Mouse (Mus musculus): ENCODE data around the gene Ccdc183. TPM values are rescaled to one million over a fixed set of nuclear protein-coding genes. Genes with fewer than 3 reads are reported as not detected.

Gene Ccdc183
- not detected for total RNA-seq (2021)
- long read RNA-seq, experiment 1 = 0 reads
- long read RNA-seq, experiment 2 = 0 reads

DNA sequence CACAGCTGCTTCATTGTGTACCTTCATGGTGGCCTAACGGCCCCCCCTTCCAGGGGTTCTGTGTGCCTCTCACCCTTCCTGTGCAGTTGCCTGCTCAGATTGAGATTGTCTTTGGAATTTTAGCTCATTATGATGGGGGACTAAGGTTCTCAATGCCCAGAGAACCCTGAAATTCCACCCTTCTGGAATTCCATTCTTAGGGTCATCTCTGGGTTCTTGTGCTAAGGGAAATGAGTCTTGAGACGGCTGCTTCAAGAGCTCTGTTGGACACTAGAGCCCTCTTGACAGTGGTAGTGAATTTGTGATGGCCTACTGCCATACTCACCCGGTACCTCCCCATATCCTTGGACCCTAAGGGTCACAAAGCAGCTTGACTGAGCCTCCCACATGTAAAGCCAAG is at the start of gene Ccdc183:
Gene Ccdc183 (minus strand): TSS at position 101 of the 400 bp plus-strand sequence.
- no peak for DNase-seq
- intact Hi-C loops (cut with DNase I) = no loop called here

GRCm38 (mm10) chr2:25666516-25666915 is 49.0 kb upstream of the Ccdc183 start:
- no peak for DNase-seq
- intact Hi-C loops (cut with DNase I) = no loop called here

DNA sequence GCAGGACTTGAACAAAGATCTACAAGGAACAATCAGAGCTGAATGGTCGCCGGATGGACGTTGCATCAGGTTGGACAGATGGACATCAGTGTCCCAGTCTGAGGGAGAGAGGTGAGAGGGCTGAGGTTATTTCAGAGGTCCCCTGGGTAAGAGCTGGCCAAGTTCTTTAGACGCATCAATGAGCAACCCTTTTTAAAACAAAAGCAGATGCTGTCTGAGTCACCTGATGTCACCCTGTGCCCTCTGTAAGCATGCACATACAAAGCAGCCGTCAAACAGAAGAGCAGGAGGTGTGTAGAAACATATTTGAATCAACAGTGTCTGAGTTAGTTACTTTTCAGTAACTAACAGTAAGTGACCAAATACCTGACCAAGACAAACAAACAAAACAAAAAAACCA is 46.6 kb upstream of the Ccdc183 start:
- intact Hi-C loops (cut with DNase I) = no loop called here
- no peak for DNase-seq

DNA sequence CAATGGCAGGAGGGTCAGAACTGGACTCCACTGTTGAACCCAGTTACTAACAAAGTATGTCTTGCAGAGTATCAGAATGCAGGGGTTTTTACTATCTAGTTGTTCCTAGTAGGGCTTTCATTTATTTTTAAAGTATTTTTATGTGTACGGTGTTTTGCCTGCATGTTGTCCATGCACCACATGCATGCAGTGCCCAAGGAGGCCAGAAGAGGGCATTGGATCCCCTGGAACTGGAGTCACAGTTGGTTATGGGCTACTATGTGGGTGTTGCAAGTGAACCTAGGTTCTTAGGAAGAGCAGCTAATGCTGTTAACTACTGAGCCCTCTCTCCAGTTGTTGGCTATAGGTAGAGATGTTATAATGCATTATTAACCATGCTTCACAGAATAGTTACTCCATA is 46.0 kb upstream of the Ccdc183 start:
- DNase-seq = peak; percentile 45 to 70
- intact Hi-C loops (cut with DNase I) = no loop called here

DNA sequence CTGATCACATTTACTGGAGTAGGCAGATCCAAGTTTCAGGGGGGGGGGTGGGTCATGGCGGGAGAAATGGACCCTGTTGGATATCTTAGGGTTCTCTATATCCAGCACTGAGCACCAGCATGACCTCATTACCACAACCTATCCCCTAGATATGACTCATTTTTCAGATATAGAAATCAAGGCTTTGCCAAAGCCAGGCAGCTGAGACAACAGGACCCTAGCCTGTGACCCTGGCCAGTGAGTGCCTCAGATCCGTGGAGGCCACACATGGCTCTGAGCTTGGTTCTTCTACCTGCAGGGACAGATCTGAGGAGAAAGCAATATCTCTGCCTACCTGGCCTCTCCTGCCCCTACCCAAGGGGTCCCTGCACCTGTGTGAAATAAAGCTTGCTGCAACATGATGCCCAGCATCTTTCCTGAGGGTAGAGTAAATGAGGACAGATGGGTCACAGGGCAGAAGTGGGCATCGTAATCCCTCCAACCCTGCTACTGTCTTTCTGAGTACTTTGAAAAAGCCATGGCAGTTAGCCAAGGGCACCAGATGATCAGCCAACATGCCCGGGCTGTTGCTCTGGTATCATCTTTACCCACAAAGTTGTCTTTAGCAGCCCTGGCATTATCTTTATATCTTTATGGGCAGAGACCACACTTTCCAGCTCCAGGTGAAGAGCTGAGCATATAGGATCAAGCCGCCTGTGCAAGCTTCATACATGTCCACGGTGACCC is 43.9 kb upstream of the Ccdc183 start:
- intact Hi-C loops (cut with DNase I) = no loop called here

GRCm38 (mm10) chr2:25660279-25660678 is 42.8 kb upstream of the Ccdc183 start:
- peak in 1 of 2 experiments; percentile 19 for DNase-seq

More for the DNA sequence above, 43.9 kb upstream of the Ccdc183 start:
- DNase-seq = no peak

GRCm38 (mm10) chr2:25657652-25658051 is 40.2 kb upstream of the Ccdc183 start, which contains the start of gene Lcn5:
Lcn5 (plus strand) TSS chr2:25657952.
- no peak for DNase-seq
- intact Hi-C loops (cut with DNase I) = no loop called here

More at GRCm38 (mm10) chr2:25660279-25660678, 42.8 kb upstream of the Ccdc183 start:
- intact Hi-C loops (cut with DNase I) = no loop called here

GRCm38 (mm10) chr2:25657246-25657645 is 39.8 kb upstream of the Ccdc183 start:
- peak in 1 of 2 experiments; percentile 26 for DNase-seq
- intact Hi-C loops (cut with DNase I) = no loop called here

GRCm38 (mm10) chr2:25656691-25657090 is 39.2 kb upstream of the Ccdc183 start:
- peak; percentile 39 to 65 for DNase-seq

DNA sequence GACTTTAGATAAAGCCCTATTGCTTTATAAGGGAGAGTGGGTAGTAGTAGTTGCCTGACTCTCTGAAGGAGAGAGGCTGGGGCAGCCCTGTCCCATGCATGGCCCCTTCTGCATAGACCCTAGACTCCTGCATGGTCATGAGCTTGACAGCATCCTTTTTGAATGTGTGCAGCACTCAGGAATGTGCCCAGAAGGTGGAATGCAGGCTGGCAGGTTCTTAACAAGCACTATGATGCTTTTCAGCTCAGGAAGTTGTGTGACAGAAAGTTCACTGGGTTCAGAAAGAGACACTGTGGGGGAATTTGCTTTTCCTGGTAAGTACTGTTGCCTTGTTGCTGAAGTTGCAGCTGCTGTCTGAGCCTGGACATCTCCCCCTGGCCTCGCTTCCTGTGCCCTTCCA is 37.0 kb upstream of the Ccdc183 start:
- DNase-seq = no peak
- intact Hi-C loops (cut with DNase I) = no loop called here

More at GRCm38 (mm10) chr2:25656691-25657090, 39.2 kb upstream of the Ccdc183 start:
- intact Hi-C loops (cut with DNase I) = no loop called here

GRCm38 (mm10) chr2:25652902-25653301 is 35.4 kb upstream of the Ccdc183 start, which contains the start of gene Lcn8:
Lcn8 (plus strand) TSS chr2:25653120.
- intact Hi-C loops (cut with DNase I) = no loop called here
- DNase-seq = no peak

DNA sequence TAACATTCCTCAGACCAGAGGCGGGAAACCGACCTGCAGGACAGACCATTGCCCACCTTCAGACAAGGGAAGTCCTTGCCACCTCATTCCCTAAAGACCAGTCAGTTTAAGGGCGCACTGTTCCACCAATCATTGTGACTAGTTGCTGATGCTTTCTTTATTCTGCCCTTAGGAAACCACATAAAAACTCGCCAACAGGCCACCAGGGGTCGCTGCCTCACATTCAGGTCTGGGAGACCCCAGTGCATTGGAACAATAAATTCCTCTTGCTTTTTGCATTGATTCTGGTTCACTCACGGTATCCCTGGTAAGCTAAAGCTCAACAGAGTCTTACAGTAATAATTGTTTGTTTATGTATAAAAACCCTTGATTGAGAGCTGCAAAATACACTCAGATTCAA is 22.4 kb upstream of the Ccdc183 start:
- intact Hi-C loops (cut with DNase I) = no loop called here
- peak; percentile 49 to 63 for DNase-seq

DNA sequence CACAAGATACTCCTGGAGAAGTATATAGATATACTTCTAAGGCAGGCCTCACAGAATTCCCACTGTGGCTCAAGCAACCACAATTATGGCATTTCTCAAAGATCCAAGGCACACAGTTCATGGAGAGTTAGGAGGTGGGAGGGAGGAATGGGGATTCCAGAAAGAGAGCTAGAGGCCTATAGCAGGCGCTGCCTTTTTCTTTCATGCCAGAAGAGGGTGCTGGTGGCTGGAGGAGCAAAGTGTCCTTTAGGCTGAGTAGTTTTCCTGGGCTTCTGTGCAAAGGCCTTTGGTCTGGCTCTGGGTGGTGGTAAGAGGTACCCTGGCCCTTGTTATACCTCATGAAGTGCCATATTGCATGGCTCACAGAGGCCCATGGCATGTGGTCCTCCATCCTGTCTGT is 16.6 kb upstream of the Ccdc183 start:
- intact Hi-C loops (cut with DNase I) = no loop called here
- no peak for DNase-seq

GRCm38 (mm10) chr2:25633616-25634015 is 16.1 kb upstream of the Ccdc183 start:
- no peak for DNase-seq
- intact Hi-C loops (cut with DNase I) = no loop called here

DNA sequence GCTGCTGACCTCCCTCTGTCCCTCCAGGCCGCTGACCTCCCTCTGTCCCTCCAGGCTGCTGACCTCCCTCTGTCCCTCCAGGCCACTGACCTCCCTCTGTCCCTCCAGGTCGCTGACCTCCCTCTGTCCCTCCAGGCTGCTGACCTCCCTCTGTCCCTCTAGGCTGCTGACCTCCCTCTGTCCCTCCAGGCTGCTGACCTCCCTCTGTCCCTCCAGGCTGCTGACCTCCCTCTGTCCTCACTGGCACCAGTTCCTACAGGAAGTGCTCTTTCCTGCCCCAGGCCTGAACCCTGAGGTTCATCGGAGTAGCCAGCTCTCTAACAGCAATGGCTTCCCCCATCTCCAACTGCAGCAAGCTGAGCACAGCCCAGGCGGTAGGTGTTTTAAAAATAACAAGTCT is 11.3 kb upstream of the Ccdc183 start:
- DNase-seq = peak in 1 of 2 experiments; percentile 11
- intact Hi-C loops (cut with DNase I) = no loop called here

GRCm38 (mm10) chr2:25627811-25628210 is 10.3 kb upstream of the Ccdc183 start, which contains the start of gene Fcna:
Fcna (minus strand) TSS chr2:25628030.
- intact Hi-C loops (cut with DNase I) = no loop called here
- no peak for DNase-seq

DNA sequence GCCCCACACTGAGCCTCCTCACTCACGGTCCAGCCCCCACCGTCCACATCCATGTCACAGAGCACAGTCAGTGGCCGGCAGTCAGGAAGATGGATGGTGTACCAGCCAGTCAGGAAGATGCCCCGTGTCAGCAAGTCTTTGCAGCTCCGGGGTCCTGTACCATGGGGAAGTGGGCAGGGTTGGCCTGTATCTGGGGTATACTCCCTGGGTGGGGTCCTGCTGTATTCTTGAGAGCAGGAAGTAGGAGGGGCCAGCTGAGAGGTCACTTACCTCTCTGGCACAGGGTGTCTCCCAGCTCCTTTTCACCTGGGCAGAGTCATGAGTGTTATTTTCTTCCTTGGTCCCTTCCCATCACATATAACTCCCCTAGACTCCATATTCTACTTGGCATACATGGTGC is 8.5 kb upstream of the Ccdc183 start:
- no peak for DNase-seq
- intact Hi-C loops (cut with DNase I) = no loop called here

- DNase-seq = peak; percentile 84 to 89
- intact Hi-C loops (cut with DNase I) = no loop called here
Observed at GRCm38 (mm10) chr2:25621229-25622200, 4.0 kb upstream of the Ccdc183 start, which contains the start of gene Tmem141. Tmem141 (minus strand) TSS chr2:25622005.

DNA sequence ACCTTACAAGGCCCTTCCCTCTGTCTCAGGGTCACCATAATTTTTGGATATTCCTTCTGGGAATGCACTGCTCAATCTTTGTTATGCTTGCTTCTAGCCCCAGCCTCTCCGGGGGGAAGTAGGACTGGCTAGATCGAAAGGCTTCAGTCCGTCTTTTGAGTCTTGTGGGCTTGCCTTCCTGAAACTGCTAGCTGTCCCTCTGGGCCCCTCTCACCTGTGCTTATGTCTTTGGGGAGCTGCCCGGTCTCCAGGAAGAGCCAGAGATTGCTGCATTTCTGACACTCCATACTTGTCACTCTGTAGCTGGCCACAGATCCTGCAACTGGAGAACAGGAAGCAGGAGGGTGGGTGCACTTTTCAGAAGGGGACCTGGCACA is 3.4 kb upstream of the Ccdc183 start:
- intact Hi-C loops (cut with DNase I) = no loop called here
- no peak for DNase-seq

DNA sequence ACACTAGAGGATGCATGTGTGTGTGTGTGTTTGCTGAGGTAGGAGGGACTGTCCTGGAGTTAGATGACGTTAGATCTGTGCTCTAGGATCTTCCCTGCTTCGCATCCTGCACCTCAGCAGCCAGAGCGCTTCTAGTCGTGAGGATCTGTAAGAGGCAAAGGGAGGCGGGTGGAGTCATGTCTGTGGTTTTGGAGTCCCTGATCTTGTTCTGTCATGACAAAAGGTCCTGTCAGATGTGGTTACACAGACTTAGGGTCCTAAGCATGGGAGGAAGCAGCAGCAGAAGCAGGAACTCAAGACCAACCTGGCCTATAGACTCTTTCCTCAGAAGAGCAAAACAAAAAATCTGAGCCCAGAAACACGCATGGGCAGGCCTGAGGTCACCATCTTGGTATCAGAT is 2.9 kb upstream of the Ccdc183 start:
- intact Hi-C loops (cut with DNase I) = no loop called here
- no peak for DNase-seq

GRCm38 (mm10) chr2:25616398-25616797 is 1.1 kb downstream of the Ccdc183 start:
- intact Hi-C loops (cut with DNase I) = no loop called here
- DNase-seq = no peak

Data from heart, postnatal 14 days (tissue).